Comparison of ENCODE assay signal across 26 mouse cellular contexts in genomic region chr1:186977801-186978200, GRCm38 (mm10). TPM values are rescaled to one million over a fixed set of nuclear protein-coding genes. Genes with fewer than 3 reads are reported as not detected.
"Had no signal": no experiment of that assay in that cellular context is flagged by ENCODE, and none has a peak within 500 bp of the region (broad histone marks: within the 10 kb centered on the region; RNA-seq: fewer than 3 reads in every experiment).

No protein-coding gene starts in this region.

- H3K36me3 ChIP-seq: heart, embryonic 10.5 days; heart, embryonic 13.5 days; heart, embryonic 15.5 days; hindbrain, embryonic 12.5 days; limb, embryonic 10.5 days; limb, embryonic 12.5 days; liver, embryonic 12.5 days had no signal

- H3K9ac ChIP-seq: forebrain, postnatal 0 days; heart, embryonic 13.5 days; heart, embryonic 15.5 days; hindbrain, embryonic 12.5 days; hindbrain, embryonic 14.5 days; limb, embryonic 12.5 days; liver, embryonic 12.5 days had no signal

- H3K27me3 ChIP-seq: heart, embryonic 13.5 days; heart, embryonic 15.5 days; hindbrain, embryonic 12.5 days; limb, embryonic 12.5 days; liver, embryonic 12.5 days had no signal

- H3K9me3 ChIP-seq: heart, embryonic 10.5 days; heart, embryonic 13.5 days; heart, embryonic 15.5 days; hindbrain, embryonic 12.5 days; limb, embryonic 10.5 days; limb, embryonic 12.5 days; liver, embryonic 12.5 days had no signal

- H3K27ac ChIP-seq: heart, embryonic 10.5 days; heart, embryonic 13.5 days; heart, embryonic 15.5 days; hindbrain, embryonic 12.5 days; hindbrain, embryonic 14.5 days; hindbrain, postnatal 0 days; layer of hippocampus, adult 2 months; left cerebral cortex, adult 2 months; limb, embryonic 10.5 days; limb, embryonic 12.5 days; liver, embryonic 12.5 days had no signal

- DNase-seq: forebrain, postnatal 0 days; gastrocnemius, postnatal 14 days; gastrocnemius, postnatal 36 days; heart, adult 18-20 months; heart, postnatal 14 days; heart, postnatal 36 days; kidney, adult 11 months; kidney, adult 8-10 months; kidney, postnatal 10 days; kidney, postnatal 25 days; kidney, postnatal 4 days; liver had no signal

- H3K4me1 ChIP-seq: limb, embryonic 10.5 days; limb, embryonic 12.5 days; liver, embryonic 12.5 days had no signal

- H3K4me3 ChIP-seq: heart, embryonic 10.5 days; heart, embryonic 13.5 days; heart, embryonic 15.5 days; hindbrain, embryonic 12.5 days; layer of hippocampus, adult 2 months; left cerebral cortex, adult 2 months; limb, embryonic 10.5 days; limb, embryonic 12.5 days; liver, embryonic 12.5 days had no signal

- ATAC-seq: forebrain, postnatal 0 days; hindbrain, postnatal 0 days; intestine, embryonic 16.5 days; liver, embryonic 12.5 days had no signal

- H3K4me2 ChIP-seq: heart, embryonic 13.5 days; heart, embryonic 15.5 days; hindbrain, embryonic 12.5 days; hindbrain, embryonic 14.5 days; limb, embryonic 12.5 days; liver, embryonic 12.5 days had no signal

RNA-seq across cellular contexts. Expression of gene D1Pas1, which starts 10.6 kb away (rescaled TPM):
- polyA plus RNA-seq: hindbrain, postnatal 0 days; kidney, embryonic 14.5 days; kidney, embryonic 16.5 days; liver, embryonic 12.5 days had no signal
